Mouse (Mus musculus) CH12.LX (cell line): Measurements from ENCODE around the gene Pik3r1. TPM values are rescaled to one million over a fixed set of nuclear protein-coding genes. Genes with fewer than 3 reads are reported as not detected.

Source experiments
- DNase-seq: peaks from one replicate; pipeline ENCODE4 v3.0.0-alpha.2; 2013; ENCODE audit errors: extremely low read depth
- H3K27ac ChIP-seq: 2 replicates; pipeline ENCODE4 v1.5.1; 2012; ENCODE audit warnings: low read depth, mild to moderate bottlenecking, control low read depth, moderate library complexity; ENCODE audit not compliant: insufficient read depth
- H3K27me3 ChIP-seq: replicated peaks from 2 replicates; pipeline ENCODE3; 2012; ENCODE audit warnings: inconsistent platforms
- H3K36me3 ChIP-seq, 2 experiments: replicated peaks in 1 of 2; 2 replicates each; pipeline versions ENCODE3 to v1.6.1; 2012; ENCODE audit warnings: inconsistent platforms in 1 of 2, low read length in 1 of 2, mild to moderate bottlenecking in 1 of 2, mixed read lengths in 1 of 2, moderate library complexity in 1 of 2; ENCODE audit not compliant: control insufficient read depth in 1 of 2, insufficient read depth in 1 of 2
- H3K4me1 ChIP-seq, 2 experiments: 2 replicates each; pipeline ENCODE4 v1.6.1; 2012; ENCODE audit warnings: inconsistent platforms in 1 of 2, moderate library complexity in 1 of 2; ENCODE audit not compliant: insufficient read depth in 2 of 2, control insufficient read depth in 1 of 2
- H3K4me2 ChIP-seq: 2 replicates; pipeline ENCODE4 v1.6.1; 2012; ENCODE audit warnings: low read depth, mild to moderate bottlenecking, control low read depth; ENCODE audit not compliant: poor library complexity, insufficient read depth, severe bottlenecking
- H3K4me3 ChIP-seq, 3 experiments: fragments of 150-350 bp in 1 of 3; sonication (generic) in 1 of 3; replicated peaks in 1 of 3; 2 replicates each; pipeline versions ENCODE3 to v1.5.1; 2011 to 2012; ENCODE audit warnings: low read depth in 2 of 3, low read length in 2 of 3, mild to moderate bottlenecking in 2 of 3, moderate library complexity in 2 of 3, control low read depth in 1 of 3, improper control_type of control experiment in 1 of 3, inconsistent platforms in 1 of 3, mixed read lengths in 1 of 3; ENCODE audit not compliant: poor library complexity in 1 of 3
- H3K79me2 ChIP-seq: replicated peaks from 2 replicates; pipeline ENCODE4 v1.6.1; 2012; ENCODE audit warnings: mild to moderate bottlenecking, moderate library complexity; ENCODE audit not compliant: control insufficient read depth, poor library complexity, insufficient read depth, severe bottlenecking; ENCODE audit errors: extremely low read depth
- H3K9ac ChIP-seq: 2 replicates; pipeline ENCODE4 v1.6.1; 2012; ENCODE audit warnings: low read depth, mild to moderate bottlenecking, control low read depth, moderate library complexity; ENCODE audit not compliant: insufficient read depth
- H3K9me3 ChIP-seq: replicated peaks from 2 replicates; pipeline ENCODE3; 2012; ENCODE audit warnings: low read length, inconsistent platforms, mixed read lengths
- BHLHE40 ChIP-seq: IDR thresholded peaks from 2 replicates; pipeline ENCODE4 v1.6.1; 2011; ENCODE audit warnings: mild to moderate bottlenecking, low read depth, low read length, improper control_type of control experiment
- CHD1 ChIP-seq: IDR thresholded peaks from 2 replicates; pipeline ENCODE4 v1.6.1; 2012; ENCODE audit warnings: low read depth, low read length, improper control_type of control experiment, inconsistent platforms
- CTCF ChIP-seq, 2 experiments: IDR thresholded peaks in 1 of 2; conservative IDR thresholded peaks in 1 of 2; 2 replicates each; pipeline ENCODE4 v1.5.1; 2011 to 2012; ENCODE audit warnings: low read depth in 2 of 2, low read length in 2 of 2, improper control_type of control experiment in 1 of 2, inconsistent platforms in 1 of 2, mild to moderate bottlenecking in 1 of 2, moderate library complexity in 1 of 2
- E2F4 ChIP-seq: IDR thresholded peaks from 2 replicates; pipeline ENCODE4 v1.6.1; 2011; ENCODE audit warnings: low read depth, low read length, improper control_type of control experiment; ENCODE audit not compliant: insufficient replicate concordance
- ELF1 ChIP-seq: IDR thresholded peaks from 2 replicates; pipeline ENCODE4 v1.6.1; 2014; ENCODE audit warnings: low read depth, mild to moderate bottlenecking, inconsistent platforms, low read length, improper control_type of control experiment
- ETS1 ChIP-seq: conservative IDR thresholded peaks from 2 replicates; pipeline ENCODE4 v1.6.1; 2012; ENCODE audit warnings: low read depth, mild to moderate bottlenecking, inconsistent platforms, low read length, improper control_type of control experiment, moderate library complexity
- GABPA ChIP-seq: IDR thresholded peaks from 2 replicates; pipeline ENCODE4 v1.6.1; 2012; ENCODE audit warnings: low read depth, low read length, improper control_type of control experiment, inconsistent platforms; ENCODE audit not compliant: insufficient replicate concordance
- HCFC1 ChIP-seq: IDR thresholded peaks from 2 replicates; pipeline ENCODE4 v1.6.1; 2012; ENCODE audit warnings: low read depth, mild to moderate bottlenecking, inconsistent platforms, low read length, improper control_type of control experiment
- IRF4 ChIP-seq: IDR thresholded peaks from 2 replicates; pipeline ENCODE4 v1.6.1; 2014; ENCODE audit warnings: low read depth, mild to moderate bottlenecking, inconsistent platforms, low read length, improper control_type of control experiment
- JUND ChIP-seq: conservative IDR thresholded peaks from 2 replicates; pipeline ENCODE4 v1.6.1; 2011; ENCODE audit warnings: low read depth, low read length, improper control_type of control experiment
- KAT2A ChIP-seq: IDR thresholded peaks from 2 replicates; pipeline ENCODE4 v1.6.1; 2012; ENCODE audit warnings: low read length, improper control_type of control experiment, inconsistent platforms; ENCODE audit not compliant: insufficient replicate concordance
- MAFK ChIP-seq: IDR thresholded peaks from 2 replicates; pipeline ENCODE4 v1.6.1; 2011; ENCODE audit warnings: low read length, improper control_type of control experiment; ENCODE audit not compliant: insufficient replicate concordance
- MAX ChIP-seq: IDR thresholded peaks from 2 replicates; pipeline ENCODE4 v1.6.1; 2011; ENCODE audit warnings: low read length, improper control_type of control experiment
- MAZ ChIP-seq: IDR thresholded peaks from 2 replicates; pipeline ENCODE4 v1.6.1; 2012; ENCODE audit warnings: low read depth, mild to moderate bottlenecking, inconsistent platforms, low read length, improper control_type of control experiment, moderate library complexity
- MXI1 ChIP-seq: IDR thresholded peaks from 2 replicates; pipeline ENCODE4 v1.6.1; 2011; ENCODE audit warnings: mild to moderate bottlenecking, low read depth, low read length, improper control_type of control experiment
- MYC ChIP-seq: IDR thresholded peaks from 2 replicates; pipeline ENCODE4 v1.6.1; 2011; ENCODE audit warnings: low read depth, mild to moderate bottlenecking, improper control_type of control experiment, low read length
- NELFE ChIP-seq: IDR thresholded peaks from 2 replicates; pipeline ENCODE4 v1.6.1; 2011; ENCODE audit warnings: low read depth, low read length, improper control_type of control experiment
- NRF1 ChIP-seq: IDR thresholded peaks from 2 replicates; pipeline ENCODE4 v1.6.1; 2014; ENCODE audit warnings: low read depth, mild to moderate bottlenecking, inconsistent platforms, low read length, improper control_type of control experiment, moderate library complexity
- PAX5 ChIP-seq: IDR thresholded peaks from 2 replicates; pipeline ENCODE4 v1.6.1; 2012; ENCODE audit warnings: low read length, inconsistent platforms, mixed read lengths
- POLR2A ChIP-seq: IDR thresholded peaks from 2 replicates; pipeline ENCODE4 v1.6.1; 2011; ENCODE audit warnings: low read depth, mild to moderate bottlenecking, improper control_type of control experiment, low read length
- POLR2AphosphoS2 ChIP-seq: IDR thresholded peaks from 2 replicates; pipeline ENCODE4 v1.6.1; 2011; ENCODE audit warnings: low read depth, low read length, improper control_type of control experiment
- RAD21 ChIP-seq: IDR thresholded peaks from 2 replicates; pipeline ENCODE4 v1.6.1; 2011; ENCODE audit warnings: low read depth, mild to moderate bottlenecking, low read length, improper control_type of control experiment, moderate library complexity
- RCOR1 ChIP-seq: conservative IDR thresholded peaks from 2 replicates; pipeline ENCODE4 v1.6.1; 2012; ENCODE audit warnings: low read depth, mild to moderate bottlenecking, inconsistent platforms, low read length, improper control_type of control experiment
- SIN3A ChIP-seq: IDR thresholded peaks from 2 replicates; pipeline ENCODE4 v1.6.1; 2012; ENCODE audit warnings: low read length, improper control_type of control experiment, inconsistent platforms
- TBP ChIP-seq: conservative IDR thresholded peaks from 2 replicates; pipeline ENCODE4 v1.6.1; 2011; ENCODE audit warnings: low read depth, low read length, improper control_type of control experiment
- UBTF ChIP-seq: IDR thresholded peaks from 2 replicates; pipeline ENCODE4 v1.6.1; 2012; ENCODE audit warnings: low read depth, mild to moderate bottlenecking, inconsistent platforms, low read length, improper control_type of control experiment, moderate library complexity
- USF1 ChIP-seq: IDR thresholded peaks from 2 replicates; pipeline ENCODE4 v1.6.1; 2014; ENCODE audit warnings: low read depth, mild to moderate bottlenecking, inconsistent platforms, low read length, improper control_type of control experiment
- USF2 ChIP-seq: conservative IDR thresholded peaks from 2 replicates; pipeline ENCODE4 v1.6.1; 2011; ENCODE audit warnings: low read depth, low read length, improper control_type of control experiment
- ZC3H11A ChIP-seq: IDR thresholded peaks from 2 replicates; pipeline ENCODE4 v1.6.1; 2012; ENCODE audit warnings: low read depth, mild to moderate bottlenecking, inconsistent platforms, low read length, improper control_type of control experiment
- ZKSCAN1 ChIP-seq: IDR thresholded peaks from 2 replicates; pipeline ENCODE4 v1.6.1; 2012; ENCODE audit warnings: low read depth, inconsistent platforms, low read length, improper control_type of control experiment, borderline replicate concordance
- ZMIZ1 ChIP-seq: IDR thresholded peaks from 2 replicates; pipeline ENCODE4 v1.6.1; 2012; ENCODE audit warnings: low read depth, mild to moderate bottlenecking, inconsistent platforms, low read length, improper control_type of control experiment
- ZNF384 ChIP-seq: IDR thresholded peaks from 2 replicates; pipeline ENCODE4 v1.6.1; 2012; ENCODE audit warnings: low read depth, low read length, improper control_type of control experiment, inconsistent platforms
- dilution Hi-C: fragments of 300-500 bp; cut with MboI; formaldehyde crosslinking; loops from 2 replicates; pipeline ENCODE4 v1.14.3; 2020; ENCODE audit warnings: low sequenced_read_pairs; ENCODE audit not compliant: extremely low pct_unique_long_range_greater_than_20kb, extremely low pct_ligation_motif_present
- in situ Hi-C: fragments of 300-500 bp; cut with MboI; formaldehyde crosslinking; loops from 3 replicates; pipeline ENCODE4 v1.14.3; 2019; ENCODE audit warnings: low sequenced_read_pairs, low pct_ligation_motif_present, low pct_unique_long_range_greater_than_20kb, mixed read lengths
- polyA plus RNA-seq: library from polyadenylated mRNA; unstranded; fragments of >175 nt; gene quantifications from 2 replicates; pipeline ENCODE4 v1.2.1, GENCODE M21; 2012; ENCODE audit warnings: low read depth; ENCODE audit not compliant: insufficient read length
- total RNA-seq, 2 experiments: library from RNA; depleted of rRNA; stranded (reverse); fragments of 300-350 nt in 1 of 2; fragments of >200 nt in 1 of 2; gene quantifications; 2 replicates each; pipeline ENCODE4 v1.2.3; 2012 to 2014

The Pik3r1 gene
- total and polyA plus RNA-seq, 3 experiments: 17.5 to 21.0 (median 19.3) TPM

DNA sequence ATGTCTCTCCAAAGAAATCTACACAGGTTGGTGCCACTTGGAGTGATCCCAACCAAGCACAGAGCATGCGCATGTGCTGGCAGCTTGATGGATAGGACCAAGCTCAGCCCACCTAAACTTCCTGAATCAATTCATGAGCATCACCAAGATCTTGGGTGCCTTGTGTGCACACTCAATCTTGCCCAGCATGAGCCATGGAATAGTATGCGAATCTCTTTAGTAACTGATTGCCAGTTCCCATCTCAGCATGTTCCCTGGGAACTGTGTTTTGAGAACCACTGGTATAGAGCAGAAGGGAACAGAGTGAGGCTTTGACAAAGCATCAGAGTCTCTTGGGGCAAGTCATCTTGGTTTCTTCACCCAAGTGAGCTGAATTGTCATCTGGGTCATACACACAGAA lies 107.8 kb downstream of the Pik3r1 start:
- dilution Hi-C loops: no loop called here

DNA sequence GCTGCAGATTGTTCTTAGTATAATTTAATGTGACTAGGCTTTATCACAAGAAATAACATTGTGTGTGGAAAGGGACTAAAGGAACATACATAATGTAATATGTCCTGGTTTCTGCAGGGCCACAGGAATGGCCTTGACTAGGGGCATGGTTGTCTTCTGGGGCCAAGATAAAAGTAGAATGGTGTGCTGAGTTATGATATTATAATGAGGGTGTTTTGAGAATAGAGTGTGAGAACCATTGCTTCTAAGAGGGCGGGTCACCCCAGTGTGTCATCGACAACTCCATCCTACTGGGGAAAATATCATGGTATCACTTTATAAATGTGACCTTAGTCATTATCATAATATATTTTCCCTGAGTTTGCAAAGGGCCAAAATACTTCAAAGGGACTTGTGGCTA lies 115.9 kb downstream of the Pik3r1 start:
- DNase-seq: no peak
- Histone ChIP-seq H3K36me3 (no peaks in the 10 kb centered on the region), H3K79me2 (no peaks in the 10 kb centered on the region), H3K4me1 (peaks cover 7 to 37% of the 10 kb centered on the region in 2 experiments; a peak in 3 of 4 replicates), H3K4me3 (no peak overlapping the region), H3K9ac (no peak overlapping the region), H3K9me3 (no peaks in the 10 kb centered on the region), H3K27me3 (no peaks in the 10 kb centered on the region), H3K4me2 (no peak overlapping the region), H3K27ac (no peak overlapping the region)
- TF ChIP-seq USF1 (no peak), ELF1 (no peak), NRF1 (no peak), UBTF (no peak), MYC (no peak), ZKSCAN1 (no peak), JUND (no peak), PAX5 (no peak), POLR2AphosphoS2 (no peak), IRF4 (no peak), HCFC1 (no peak), NELFE (no peak), CTCF (conservative IDR thresholded peaks at IDR 0.05 in 1 of 2, IDR thresholded peaks at IDR 0.05 in 1 of 2; ENCODE audit: low read depth in 2 of 2, low read length in 2 of 2) (no peak), KAT2A (no peak), RCOR1 (no peak), ZNF384 (no peak), BHLHE40 (no peak), ZC3H11A (no peak), POLR2A (no peak)
- dilution Hi-C loops: no loop called here
- in situ Hi-C loops: no loop called here

More for the DNA sequence above, 107.8 kb downstream of the Pik3r1 start:
- Histone ChIP-seq H3K79me2 (no peaks in the 10 kb centered on the region), H3K27ac (no peak overlapping the region), H3K4me3 (no peak overlapping the region), H3K27me3 (no peaks in the 10 kb centered on the region), H3K4me2 (no peak overlapping the region), H3K9me3 (no peaks in the 10 kb centered on the region), H3K36me3 (no peaks in the 10 kb centered on the region), H3K4me1 (peaks cover 25 to 73% of the 10 kb centered on the region in 2 experiments), H3K9ac (no peak overlapping the region)
- TF ChIP-seq MXI1 (no peak), PAX5 (no peak), ZMIZ1 (no peak), RAD21 (no peak), ZKSCAN1 (no peak), NRF1 (no peak), MAFK (no peak), CHD1 (no peak), E2F4 (no peak), ETS1 (no peak), ELF1 (no peak), GABPA (no peak), USF2 (no peak), MAX (no peak), TBP (no peak), SIN3A (no peak), ZNF384 (no peak), NELFE (no peak), IRF4 (no peak), MAZ (no peak)
- in situ Hi-C loops: loop anchor here (10.0 kb wide), 1 partner anchor 115 kb away; no protein-coding TSS in a partner anchor
- DNase-seq: no peak
